Mouse (Mus musculus) midbrain, embryonic 11.5 days (tissue): ENCODE results near the gene Dnpep. TPM values are rescaled to one million over a fixed set of nuclear protein-coding genes. Genes with fewer than 3 reads are reported as not detected.
A peak's percentile ranks its signal among the peaks of the same experiment; 100 is the strongest.

Experiments used
- ATAC-seq: fragments of 200-750 bp; cut with Nextera tagmentation; 2 replicates; pipeline ENCODE4 v1.8.0; 2017; ENCODE audit warnings: moderate TSS enrichment, moderate library complexity; ENCODE audit not compliant: low FRiP score
- DNase-seq: peaks from one replicate; pipeline ENCODE4 v3.0.0; 2015; ENCODE audit warnings: low spot score; ENCODE audit errors: missing footprints
- H3K27ac ChIP-seq: fragments of 300-500 bp; sonication (generic); 2 replicates; pipeline ENCODE4 v1.5.1; 2014; ENCODE audit warnings: low read depth, low read length
- H3K27me3 ChIP-seq: fragments of 300-500 bp; sonication (generic); 2 replicates; pipeline ENCODE4 v1.6.1; 2014; ENCODE audit warnings: mild to moderate bottlenecking, low read length, moderate library complexity, mixed read lengths; ENCODE audit not compliant: control insufficient read depth, insufficient read depth
- H3K36me3 ChIP-seq: fragments of 300-500 bp; sonication (generic); 2 replicates; pipeline ENCODE4 v1.6.1; 2014; ENCODE audit warnings: mild to moderate bottlenecking, low read length, moderate library complexity, mixed read lengths; ENCODE audit not compliant: control insufficient read depth, insufficient read depth
- H3K4me1 ChIP-seq: fragments of 300-500 bp; sonication (generic); 2 replicates; pipeline ENCODE4 v1.6.1; 2014; ENCODE audit warnings: low read length; ENCODE audit not compliant: control insufficient read depth, insufficient read depth
- H3K4me2 ChIP-seq: fragments of 300-500 bp; sonication (generic); 2 replicates; pipeline ENCODE4 v1.6.1; 2014; ENCODE audit warnings: mild to moderate bottlenecking, moderate library complexity
- H3K4me3 ChIP-seq: fragments of 300-500 bp; sonication (generic); 2 replicates; pipeline ENCODE4 v1.5.1; 2014; ENCODE audit warnings: low read depth, low read length
- H3K9ac ChIP-seq: fragments of 300-500 bp; sonication (generic); 2 replicates; pipeline ENCODE4 v1.6.1; 2014; ENCODE audit warnings: low read length
- H3K9me3 ChIP-seq: fragments of 300-500 bp; sonication (generic); 2 replicates; pipeline ENCODE4 v1.6.1; 2016; ENCODE audit warnings: low read length; ENCODE audit not compliant: control insufficient read depth
- WGBS: fragments of 180-500 bp; shearing (Covaris S2); extraction: QIAGEN DNeasy Blood & Tissue Kit; methylation state at CpG from one replicate; pipeline ENCODE4 v1.1.7; 2014; 5-methylcytosine and 5-hydroxymethylcytosine counted together
- polyA plus RNA-seq: library from polyadenylated mRNA; unstranded; fragments of >200 nt; fragmentation: Nextera tagmentation; extraction: Ambion mirVana; gene quantifications from 2 replicates; pipeline ENCODE4 v1.2.1, GENCODE M21; 2014

Dnpep gene
- polyA plus RNA-seq, 1 experiment from 2014 or later: 149 TPM

- 33% methylated on average over 11 of the region's 11 CpGs for WGBS
- Histone ChIP-seq H3K36me3 (no peaks in the 10 kb centered on the region), H3K4me1 (peaks cover 16% of the 10 kb centered on the region), H3K4me3 (no peak overlapping the region), H3K4me2 (no peak overlapping the region), H3K9me3 (no peaks in the 10 kb centered on the region), H3K9ac (no peak overlapping the region), H3K27me3 (no peaks in the 10 kb centered on the region), H3K27ac (no peak overlapping the region)
- DNase-seq: peak; percentile 89
- ATAC-seq: peak; percentile 34
These were observed 20.4 kb upstream of the Dnpep start for GRCm38 (mm10) chr1:75338091-75338694.

DNA sequence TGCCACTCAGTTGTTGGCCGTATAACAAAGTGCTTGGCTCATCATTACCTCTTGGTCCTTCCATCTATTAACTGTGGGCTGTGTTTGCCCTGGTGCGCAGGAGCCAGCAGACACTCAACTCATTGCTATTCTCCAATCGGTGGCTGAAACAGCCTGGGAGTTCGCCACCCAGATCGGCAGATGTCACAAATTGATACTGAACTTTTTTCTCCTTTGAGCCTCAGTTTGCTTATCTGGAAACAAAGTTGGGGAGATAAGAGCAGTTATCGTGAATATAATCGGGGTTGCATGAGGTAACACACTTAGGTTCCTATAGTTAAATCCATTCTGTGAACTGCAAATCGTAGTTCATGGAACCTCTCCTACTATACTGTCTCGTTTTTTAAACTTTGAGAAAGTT is 19.3 kb upstream of the Dnpep start:
- ATAC-seq (no peak), DNase-seq (peak; percentile 2)
- H3K4me2 ChIP-seq: no peak overlapping the region
- no peaks in the 10 kb centered on the region for H3K36me3 ChIP-seq
- H3K9ac ChIP-seq: no peak overlapping the region
- H3K4me1 ChIP-seq: peaks cover 16% of the 10 kb centered on the region
- WGBS: 85% methylated on average over 9 of the region's 9 CpGs
- H3K9me3 ChIP-seq: no peaks in the 10 kb centered on the region
- H3K27ac ChIP-seq: no peak overlapping the region
- H3K4me3 ChIP-seq: no peak overlapping the region
- no peaks in the 10 kb centered on the region for H3K27me3 ChIP-seq

DNA sequence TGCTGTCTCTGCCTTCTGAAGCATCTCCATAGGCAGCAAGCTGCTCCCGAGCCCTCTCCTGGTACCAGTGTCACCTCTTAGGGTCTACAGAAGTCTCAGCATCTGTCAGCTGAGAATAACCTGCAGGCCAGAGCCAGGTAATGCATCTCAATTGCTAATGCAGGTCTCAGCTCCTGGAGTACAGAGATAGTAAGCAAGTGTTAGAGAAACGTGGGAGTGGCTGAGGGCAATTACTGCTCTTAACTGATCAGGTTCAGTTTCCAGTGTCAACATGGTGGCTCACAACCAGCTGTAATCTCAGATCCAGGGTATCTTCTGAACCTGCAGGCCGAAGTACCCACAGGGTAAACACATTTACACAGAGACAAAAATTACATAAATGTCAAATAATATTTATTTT is 18.7 kb upstream of the Dnpep start:
- Histone ChIP-seq H3K9ac (no peak overlapping the region), H3K36me3 (no peaks in the 10 kb centered on the region), H3K27ac (no peak overlapping the region), H3K27me3 (no peaks in the 10 kb centered on the region), H3K9me3 (no peaks in the 10 kb centered on the region), H3K4me2 (no peak overlapping the region), H3K4me3 (no peak overlapping the region), H3K4me1 (peaks cover 16% of the 10 kb centered on the region)
- ATAC-seq (no peak), DNase-seq (no peak)
- WGBS: 75% methylated on average over 3 of the region's 3 CpGs

DNA sequence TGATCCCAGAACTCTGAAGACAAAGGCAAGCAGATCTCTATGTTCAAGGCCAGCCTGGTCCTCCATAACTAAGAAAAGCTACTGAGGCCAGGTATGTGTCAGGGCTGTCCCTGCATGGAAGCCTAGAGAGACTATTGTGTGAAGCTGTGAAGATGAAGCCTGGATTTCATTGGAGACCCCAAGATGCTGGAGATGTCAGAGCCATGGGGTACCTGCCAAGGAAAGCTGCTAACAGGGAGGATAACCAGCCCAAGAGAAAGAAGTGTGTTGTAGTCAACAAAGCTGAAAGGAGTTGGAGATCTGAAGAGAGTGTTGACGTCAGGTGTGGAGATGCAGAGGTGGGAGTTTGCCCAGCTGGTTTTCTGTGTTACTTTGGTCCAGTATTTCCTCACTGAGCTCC is 13.5 kb upstream of the Dnpep start:
- Histone ChIP-seq H3K27ac (no peak overlapping the region), H3K36me3 (no peaks in the 10 kb centered on the region), H3K4me3 (no peak overlapping the region), H3K9me3 (no peaks in the 10 kb centered on the region), H3K4me1 (no peaks in the 10 kb centered on the region), H3K9ac (no peak overlapping the region), H3K27me3 (no peaks in the 10 kb centered on the region), H3K4me2 (no peak overlapping the region)
- DNase-seq: peak; percentile 64
- no peak for ATAC-seq
- 74% methylated on average over 1 of the region's 1 CpGs for WGBS

DNA sequence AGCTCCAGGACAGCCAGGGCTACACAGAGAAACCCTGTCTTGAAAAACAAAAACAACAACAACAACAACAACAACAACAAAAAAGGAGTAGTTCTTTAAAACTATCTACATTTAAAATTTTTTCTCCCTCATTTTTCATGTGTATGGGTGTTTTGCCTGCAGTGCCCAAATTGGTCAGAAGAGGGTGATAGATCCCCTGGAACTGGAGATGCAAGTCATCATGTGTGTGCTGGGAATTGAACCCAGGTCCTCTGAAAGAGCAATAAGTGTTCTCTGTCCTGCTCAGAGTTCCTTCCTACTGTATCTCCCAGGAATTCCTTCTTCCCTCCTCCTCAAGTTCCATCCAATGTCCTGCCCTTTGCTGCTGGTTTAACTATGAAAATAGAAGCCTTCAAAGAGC is 9.7 kb upstream of the Dnpep start:
- no peaks in the 10 kb centered on the region for H3K36me3 ChIP-seq
- peak; percentile 59 for DNase-seq
- H3K4me1 ChIP-seq: no peaks in the 10 kb centered on the region
- H3K27me3 ChIP-seq: no peaks in the 10 kb centered on the region
- H3K4me2 ChIP-seq: no peak overlapping the region
- no peak overlapping the region for H3K9ac ChIP-seq
- no peak overlapping the region for H3K4me3 ChIP-seq
- H3K9me3 ChIP-seq: no peaks in the 10 kb centered on the region
- no peak for ATAC-seq
- H3K27ac ChIP-seq: no peak overlapping the region

DNA sequence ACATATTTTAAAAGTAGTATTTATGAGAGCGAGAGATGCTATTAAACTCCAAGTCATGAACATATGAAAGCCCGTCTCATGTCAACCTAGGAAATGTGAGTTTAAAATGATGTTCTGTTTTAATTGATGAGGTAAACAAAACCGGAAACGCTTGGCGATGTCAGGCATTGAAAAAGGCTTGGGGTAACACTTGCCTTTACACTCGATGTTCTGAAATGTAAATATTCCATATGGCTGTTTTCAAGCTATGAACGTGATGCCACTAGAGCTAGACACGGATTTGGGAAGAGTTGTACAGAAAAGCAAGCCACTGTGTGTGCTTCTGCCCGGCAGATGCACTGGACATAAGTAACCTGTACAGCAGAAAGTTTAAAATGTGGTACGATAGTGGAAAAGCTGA is 1.4 kb upstream of the Dnpep start:
- Histone ChIP-seq H3K4me2 (no peak overlapping the region), H3K4me3 (no peak overlapping the region), H3K27ac (no peak overlapping the region), H3K36me3 (peaks cover 3% of the 10 kb centered on the region; the same call in 1 of the 2 replicates), H3K9me3 (no peaks in the 10 kb centered on the region), H3K4me1 (peaks cover 9% of the 10 kb centered on the region), H3K9ac (no peak overlapping the region), H3K27me3 (no peaks in the 10 kb centered on the region)
- ATAC-seq: no peak
- 91% methylated on average over 10 of the region's 10 CpGs for WGBS
- no peak for DNase-seq

DNA sequence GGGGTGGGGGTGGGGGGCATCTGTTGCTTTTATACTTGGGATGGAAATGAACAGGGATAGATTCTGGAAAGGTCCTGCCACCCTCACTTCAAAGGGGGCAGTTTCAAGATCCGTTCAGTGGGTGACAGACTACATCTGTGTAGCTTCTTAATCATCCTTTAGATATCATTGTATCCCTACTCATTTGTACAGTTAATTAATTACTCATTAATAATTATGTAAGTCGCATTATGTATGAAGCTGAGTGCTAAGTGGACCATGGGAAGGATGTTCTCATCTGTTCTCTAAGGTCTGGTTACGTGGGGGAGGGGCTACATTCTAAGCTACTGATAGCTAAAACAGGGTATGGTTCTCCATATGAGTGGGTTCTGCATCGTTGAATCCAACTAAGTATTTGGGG is 946 bp upstream of the Dnpep start:
- 93% methylated on average over 4 of the region's 4 CpGs for WGBS
- DNase-seq (no peak), ATAC-seq (no peak)
- Histone ChIP-seq H3K9ac (no peak overlapping the region), H3K9me3 (no peaks in the 10 kb centered on the region), H3K4me2 (no peak overlapping the region), H3K27me3 (no peaks in the 10 kb centered on the region), H3K36me3 (peaks cover 3% of the 10 kb centered on the region; the same call in 1 of the 2 replicates), H3K4me1 (peaks cover 9% of the 10 kb centered on the region), H3K4me3 (no peak overlapping the region), H3K27ac (no peak overlapping the region)

DNA sequence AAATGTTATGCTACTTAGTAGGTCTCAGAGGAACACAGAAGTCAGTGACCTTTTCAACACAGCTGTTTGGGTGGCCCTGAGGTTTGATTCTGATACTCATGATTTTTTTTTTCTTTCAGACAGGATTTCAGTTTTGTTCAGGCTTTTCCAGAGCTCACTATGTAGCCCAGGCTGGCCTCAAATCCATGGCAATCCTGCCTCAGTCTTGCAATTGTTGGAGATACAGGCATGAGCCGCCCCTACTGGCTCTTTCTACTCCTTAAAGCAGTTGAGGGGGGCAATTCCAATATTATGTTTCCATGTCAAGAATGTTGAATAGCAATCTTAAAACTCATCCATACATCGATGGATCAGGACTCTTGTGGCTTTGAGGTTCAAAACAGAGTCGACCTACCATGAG is 511 bp upstream of the Dnpep start:
- Histone ChIP-seq H3K9ac (peak overlapping the region; percentile 45), H3K27me3 (no peaks in the 10 kb centered on the region), H3K4me2 (peak overlapping the region; percentile 38; the same call in 1 of the 2 replicates), H3K9me3 (no peaks in the 10 kb centered on the region), H3K4me3 (no peak overlapping the region), H3K4me1 (peaks cover 9% of the 10 kb centered on the region), H3K27ac (peak overlapping the region; percentile 9; the same call in 1 of the 2 replicates), H3K36me3 (peaks cover 6% of the 10 kb centered on the region)
- DNase-seq (no peak), ATAC-seq (no peak)
- 74% methylated on average over 3 of the region's 3 CpGs for WGBS

- H3K4me1 ChIP-seq: peaks cover 9% of the 10 kb centered on the region
- peak overlapping the region; percentile 77 for H3K4me2 ChIP-seq
- ATAC-seq (peak; percentile 54), DNase-seq (peak; percentile 97)
- H3K9ac ChIP-seq: peak overlapping the region; percentile 79
- H3K9me3 ChIP-seq: no peaks in the 10 kb centered on the region
- no peaks in the 10 kb centered on the region for H3K27me3 ChIP-seq
- peak overlapping the region; percentile 58 for H3K4me3 ChIP-seq
- H3K27ac ChIP-seq: peak overlapping the region; percentile 80
- under 1% methylated on average over 20 of the region's 20 CpGs for WGBS
- peaks cover 8% of the 10 kb centered on the region for H3K36me3 ChIP-seq
These were observed 939 bp downstream of the Dnpep start for GRCm38 (mm10) chr1:75316861-75317240.
